Mouse (Mus musculus) thymus, postnatal 25 days (tissue): ENCODE results near the gene Slc39a11.

Experiments used
- DNase-seq: peaks from one replicate; pipeline ENCODE4 v3.0.0; 2022

The Slc39a11 gene

DNA sequence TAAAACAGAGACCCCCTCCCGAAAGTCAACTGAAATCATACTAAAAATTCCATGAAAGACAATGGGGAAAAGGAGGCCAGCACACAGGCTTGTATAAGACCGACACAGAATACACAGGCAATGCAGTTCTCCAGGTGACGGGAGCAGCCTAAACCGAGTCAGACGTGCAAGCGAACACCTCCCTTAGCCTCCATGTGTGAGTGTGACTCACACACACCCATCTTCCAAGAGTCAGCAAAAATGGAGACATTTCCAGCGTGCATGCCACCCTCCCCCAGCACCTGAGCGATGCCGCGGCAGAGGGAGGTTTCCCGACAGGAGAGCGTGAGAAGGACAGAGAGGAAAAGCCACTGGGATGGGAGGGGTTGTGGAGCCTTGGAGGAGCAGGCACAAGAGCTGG lies 258.2 kb downstream of the Slc39a11 start:
- no peak for DNase-seq

DNA sequence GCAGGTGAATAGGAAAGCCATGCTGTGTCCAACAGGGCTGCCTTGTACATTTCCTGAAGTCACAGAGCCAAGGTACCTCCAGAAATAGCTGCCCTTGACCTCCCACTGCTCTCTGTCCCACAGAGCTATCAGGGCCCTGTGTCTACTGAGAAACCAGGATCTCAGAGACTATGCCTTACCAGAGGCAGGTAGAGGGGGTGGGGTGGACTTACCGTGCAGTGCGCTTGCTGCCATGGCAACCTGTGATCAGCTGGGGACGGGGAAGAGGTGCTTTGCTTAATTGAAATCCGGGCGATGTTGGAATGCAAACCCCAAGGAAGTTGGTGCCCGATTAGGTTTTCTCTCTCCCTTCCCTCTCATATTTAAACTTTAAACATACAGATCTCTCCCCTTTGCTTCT lies 260.2 kb downstream of the Slc39a11 start:
- no peak for DNase-seq

DNA sequence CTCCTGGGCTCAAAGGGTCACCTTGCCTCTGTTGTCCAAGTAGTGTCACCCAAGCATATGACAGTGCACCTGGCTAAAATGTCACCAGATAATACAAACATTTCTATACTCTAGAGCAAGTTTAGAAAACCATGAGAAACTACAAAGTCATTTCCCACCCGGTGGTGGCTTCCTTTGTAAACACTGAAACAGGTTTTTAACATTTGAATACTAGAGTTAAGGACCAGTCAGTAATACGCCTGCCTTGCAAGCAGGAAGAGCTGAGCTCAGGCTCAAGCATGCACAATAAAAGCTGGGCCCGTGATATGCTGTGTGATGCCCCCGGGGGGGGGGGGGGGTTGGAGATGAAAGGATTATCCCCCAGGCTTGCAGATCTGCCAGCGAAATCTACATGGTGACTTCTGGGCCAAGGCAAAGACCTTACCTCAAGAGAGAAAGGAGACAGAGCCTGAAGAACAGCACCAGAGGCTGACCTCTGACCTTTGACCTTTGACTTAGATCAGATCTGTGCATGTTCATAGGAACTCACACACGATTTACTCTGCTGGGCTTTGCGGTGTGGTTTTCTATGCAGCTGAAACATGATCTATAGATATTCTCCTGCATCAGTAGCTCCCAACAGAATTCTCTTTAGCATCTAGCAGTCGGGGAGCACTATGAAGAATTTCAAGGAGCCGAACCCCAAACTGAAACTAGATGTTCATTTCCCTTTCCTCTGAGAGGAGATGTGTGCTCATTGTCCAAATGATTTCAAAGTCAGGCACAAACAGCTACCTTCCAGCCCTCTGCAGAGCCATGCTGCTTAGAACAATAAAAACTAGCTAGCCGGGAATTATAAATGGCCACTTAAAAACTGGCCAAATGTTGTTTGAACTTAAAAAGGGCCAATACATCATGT lies 267.0 kb downstream of the Slc39a11 start:
- DNase-seq, result no peak

DNA sequence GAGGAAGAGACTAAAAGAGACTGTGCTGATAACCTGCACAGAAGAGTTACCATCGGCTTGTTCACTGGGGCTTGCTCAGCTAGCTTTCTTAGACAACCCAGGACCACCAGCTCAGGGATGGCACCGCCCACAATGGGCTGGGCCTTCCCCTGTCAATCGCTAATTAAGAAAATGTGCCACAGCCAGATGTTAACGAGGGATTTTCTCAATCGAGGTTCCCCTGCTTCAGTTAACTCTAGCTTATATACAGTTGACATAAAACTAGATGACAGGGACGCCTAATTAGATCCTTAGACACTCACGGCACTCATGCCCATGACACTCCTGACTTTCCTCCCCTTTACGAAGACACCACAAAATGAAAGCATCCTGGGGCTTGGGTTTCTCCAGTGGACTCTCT lies 268.3 kb downstream of the Slc39a11 start:
- DNase-seq, result no peak

DNA sequence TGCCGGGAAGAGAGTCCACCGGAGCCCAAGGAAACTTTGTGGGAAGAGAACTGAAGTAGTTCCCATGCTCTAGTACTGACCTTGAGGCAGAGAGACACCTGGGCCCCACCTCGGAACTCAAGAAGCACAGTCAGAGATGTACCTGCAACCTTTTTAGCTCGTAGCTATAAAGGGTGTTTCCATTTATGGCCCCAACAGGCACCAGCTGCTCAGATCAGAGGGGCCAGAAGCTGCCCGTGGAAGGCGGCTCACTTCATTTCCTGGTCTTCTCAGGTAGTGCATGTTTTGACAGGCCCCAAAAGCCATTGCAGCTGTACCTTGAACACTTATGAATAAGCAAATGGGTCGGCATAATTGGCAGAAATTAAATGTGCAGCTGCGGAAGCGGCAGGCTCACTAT lies 271.0 kb downstream of the Slc39a11 start:
- peak; percentile 24 for DNase-seq

DNA sequence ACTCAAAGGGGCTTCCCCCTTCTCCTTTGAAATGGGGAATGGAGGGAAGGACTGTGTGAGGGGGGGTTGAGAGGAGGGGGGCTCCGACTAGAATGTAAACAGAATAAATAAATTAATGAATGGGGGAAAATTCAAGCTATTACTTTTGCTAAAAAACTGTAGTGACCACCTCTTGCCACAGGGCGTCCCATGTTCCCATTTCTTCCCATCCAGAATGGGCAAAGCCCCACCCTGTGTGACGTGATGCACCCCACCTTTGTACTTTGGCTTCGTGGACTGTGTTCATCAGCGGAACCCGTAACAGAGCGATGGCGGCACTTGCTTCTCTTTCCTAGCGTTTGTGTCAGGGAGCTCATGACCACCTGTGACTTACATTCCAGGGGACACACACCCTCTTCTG lies 273.8 kb downstream of the Slc39a11 start:
- no peak for DNase-seq

DNA sequence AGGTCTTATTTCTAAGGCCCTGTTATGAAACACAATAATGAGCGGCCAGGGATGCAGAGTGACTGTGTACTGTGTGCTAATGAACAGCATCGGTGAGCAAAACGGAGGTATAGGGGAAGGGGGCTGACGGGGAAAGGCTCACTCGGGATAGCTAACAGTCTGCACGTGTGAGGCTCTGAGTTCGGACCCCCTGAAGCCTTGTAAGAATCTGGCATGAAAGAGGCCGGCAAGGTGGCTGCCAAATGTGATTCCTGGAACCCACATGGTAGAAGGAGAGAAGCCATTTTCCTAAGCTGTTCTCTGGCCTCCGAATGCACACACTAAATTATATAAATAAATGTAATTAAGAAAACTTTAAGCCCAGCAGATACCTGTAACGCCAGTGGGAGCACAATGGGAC lies 276.0 kb downstream of the Slc39a11 start:
- no peak for DNase-seq

DNA sequence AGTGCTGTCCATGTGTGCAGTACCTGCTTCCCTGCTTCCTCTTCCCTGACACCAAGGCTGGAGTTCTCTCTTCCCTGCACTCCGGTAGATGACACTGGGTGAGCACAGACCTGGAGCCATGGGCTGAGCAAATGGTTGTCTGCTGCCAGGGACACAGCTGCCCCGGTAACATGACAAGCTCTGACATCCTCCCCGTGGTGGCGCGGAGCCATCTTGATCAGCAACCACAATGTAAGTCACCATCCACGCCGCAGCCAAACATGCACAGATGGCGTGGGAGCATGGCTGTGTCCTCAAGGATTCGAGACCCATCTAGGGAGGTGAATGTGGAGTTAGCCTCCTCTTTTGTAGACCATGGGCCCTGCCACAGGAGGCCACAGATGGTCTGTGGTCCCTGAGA lies 276.5 kb downstream of the Slc39a11 start:
- no peak for DNase-seq

DNA sequence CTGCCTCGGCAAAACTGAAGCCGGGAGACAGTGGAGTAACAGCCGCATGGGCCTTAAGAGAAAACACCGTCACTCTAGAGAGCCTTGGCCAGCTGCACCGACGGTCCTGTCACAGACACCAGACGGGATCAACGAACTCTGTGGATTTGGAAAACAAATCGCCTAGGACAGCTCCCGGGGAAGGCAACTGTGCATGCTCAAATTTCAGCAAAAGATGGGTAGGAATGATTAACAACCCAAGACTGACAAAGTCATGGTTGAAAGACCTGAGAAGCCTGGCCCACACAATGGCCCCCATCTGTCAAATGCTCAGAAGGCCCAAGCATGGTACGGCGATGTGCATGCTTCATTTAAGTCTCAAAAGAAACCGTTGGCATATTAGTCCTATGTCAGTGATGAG lies 281.8 kb downstream of the Slc39a11 start:
- DNase-seq, result no peak

DNA sequence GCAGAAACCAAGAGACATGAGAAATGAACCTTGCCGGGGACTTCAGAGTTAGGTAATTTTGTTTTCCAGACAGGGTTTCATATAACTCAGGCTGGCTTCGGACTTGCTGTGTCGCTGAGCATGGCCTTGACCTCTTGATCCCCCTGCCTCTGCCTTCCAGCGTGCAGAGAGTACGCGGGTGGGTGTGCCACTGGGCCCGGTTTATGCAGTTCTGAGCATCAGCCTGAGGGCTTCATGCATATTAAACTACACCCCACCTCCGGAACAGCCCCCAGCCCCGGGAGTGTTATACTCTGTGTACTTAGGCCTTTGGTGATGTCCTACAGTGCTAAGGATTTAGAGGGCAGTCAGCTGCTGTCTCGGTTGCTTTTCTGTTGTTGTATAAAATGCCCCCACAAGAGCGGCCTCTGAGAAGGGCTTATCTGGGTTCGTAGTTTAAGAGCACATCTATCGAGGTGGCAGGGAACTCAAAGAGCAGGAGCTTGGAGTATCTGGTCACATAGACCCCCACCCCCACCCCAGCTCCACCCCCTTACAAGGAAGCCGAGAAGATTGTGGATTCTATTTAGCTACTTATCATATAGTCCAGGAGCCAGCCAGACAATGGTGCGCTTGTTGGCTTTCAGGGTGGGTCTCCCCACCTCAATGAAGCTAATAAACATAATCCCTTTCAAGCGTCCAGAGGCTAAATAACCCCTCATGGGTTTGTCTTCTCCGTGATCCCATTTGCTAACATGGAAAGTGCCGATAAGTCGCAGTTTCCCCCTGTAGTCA lies 283.4 kb downstream of the Slc39a11 start:
- no peak for DNase-seq

DNA sequence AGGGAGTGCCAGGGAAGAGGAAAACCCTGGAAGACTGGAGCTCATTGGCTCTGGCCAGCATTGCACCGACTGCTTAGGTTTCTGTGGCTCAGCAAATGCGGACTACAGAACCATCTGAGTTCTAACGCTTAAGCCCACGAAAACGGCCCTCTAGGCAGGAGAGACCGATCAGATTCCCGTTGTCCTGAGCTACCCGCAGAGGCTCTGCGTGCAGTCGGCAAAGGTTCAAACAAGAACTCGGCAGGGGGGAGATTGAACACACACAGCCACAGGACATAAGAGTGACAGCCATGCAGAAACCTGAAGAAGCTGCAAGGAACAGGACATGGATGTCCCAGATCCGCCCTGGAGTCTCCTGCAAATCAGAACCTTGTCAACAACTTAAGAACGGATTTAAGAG lies 286.1 kb downstream of the Slc39a11 start:
- DNase-seq, result no peak

DNA sequence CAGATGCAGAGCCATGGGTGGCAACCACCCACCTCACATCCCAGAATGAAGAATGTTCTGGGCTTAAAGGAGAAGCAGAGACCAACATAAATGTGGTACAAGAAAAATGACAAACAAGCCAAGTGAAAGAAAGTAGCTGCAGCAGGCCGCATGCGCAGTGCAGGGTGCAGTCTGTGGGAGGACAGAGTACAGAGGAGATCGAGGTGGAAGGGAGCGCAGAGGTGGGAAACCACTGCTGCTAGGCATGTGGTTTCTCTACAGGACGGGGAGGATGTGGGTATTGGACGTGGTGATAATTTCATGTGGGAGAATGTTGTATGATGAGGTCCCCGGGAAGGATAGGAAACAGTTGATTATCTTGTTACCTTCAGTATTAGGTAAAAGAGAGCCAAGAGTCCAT lies 287.3 kb downstream of the Slc39a11 start:
- peak; percentile 48 for DNase-seq

DNA sequence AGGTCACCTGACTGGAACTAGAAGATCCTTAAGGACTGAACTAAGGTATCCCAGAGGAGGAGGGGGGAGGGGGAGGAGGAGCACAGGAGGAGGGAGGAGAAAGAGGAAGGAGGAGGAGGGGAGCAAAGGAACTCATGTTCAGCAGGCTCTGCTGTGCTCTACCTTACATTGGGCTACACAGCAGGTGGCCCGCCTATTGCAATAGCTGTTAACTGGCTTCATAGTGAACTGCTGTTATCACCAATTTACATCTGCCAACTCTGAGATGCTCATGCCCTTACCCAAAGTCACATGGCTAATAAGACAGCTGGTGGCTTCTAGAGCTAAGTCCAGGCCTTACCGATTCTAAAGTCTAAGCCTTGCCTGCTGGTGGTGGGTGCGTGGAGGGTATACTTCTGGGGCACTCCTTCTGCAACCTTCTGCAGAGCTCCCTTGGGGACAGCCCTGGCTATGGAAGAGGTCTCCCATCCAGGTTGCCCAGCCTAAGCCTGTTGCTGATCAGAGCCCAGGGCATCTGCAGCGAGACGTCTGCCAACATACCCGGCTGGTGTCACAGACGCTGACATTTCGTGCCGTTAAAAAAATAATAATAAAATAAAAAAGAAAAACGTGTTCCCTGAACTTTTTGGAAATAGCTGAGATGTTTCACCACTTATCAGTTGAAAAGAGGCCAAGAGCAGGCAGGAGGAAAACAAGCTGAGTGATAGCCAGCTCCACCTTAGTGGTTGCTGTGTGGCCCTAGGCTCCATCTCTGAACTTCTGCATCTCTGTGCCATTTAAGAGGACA lies 289.6 kb downstream of the Slc39a11 start:
- DNase-seq, result no peak

DNA sequence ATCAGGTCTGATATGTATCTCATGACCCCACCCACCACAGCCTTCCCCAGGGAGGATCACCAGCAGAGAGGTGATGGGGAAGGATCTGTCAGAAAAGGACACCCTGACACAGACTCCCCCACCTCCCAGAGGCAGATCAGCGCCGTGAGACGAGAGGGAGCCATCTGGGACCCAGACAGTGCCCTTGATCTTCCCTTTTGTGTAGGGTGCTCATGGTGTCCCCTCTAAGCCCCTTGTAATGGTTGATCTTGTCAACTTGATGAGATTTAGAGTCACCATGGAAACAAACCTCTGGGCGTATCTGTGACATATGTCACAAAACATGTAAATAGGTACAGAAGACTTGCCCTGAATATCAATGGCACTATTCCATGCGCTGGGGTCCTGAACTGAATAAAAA lies 293.9 kb downstream of the Slc39a11 start:
- DNase-seq, result no peak

DNA sequence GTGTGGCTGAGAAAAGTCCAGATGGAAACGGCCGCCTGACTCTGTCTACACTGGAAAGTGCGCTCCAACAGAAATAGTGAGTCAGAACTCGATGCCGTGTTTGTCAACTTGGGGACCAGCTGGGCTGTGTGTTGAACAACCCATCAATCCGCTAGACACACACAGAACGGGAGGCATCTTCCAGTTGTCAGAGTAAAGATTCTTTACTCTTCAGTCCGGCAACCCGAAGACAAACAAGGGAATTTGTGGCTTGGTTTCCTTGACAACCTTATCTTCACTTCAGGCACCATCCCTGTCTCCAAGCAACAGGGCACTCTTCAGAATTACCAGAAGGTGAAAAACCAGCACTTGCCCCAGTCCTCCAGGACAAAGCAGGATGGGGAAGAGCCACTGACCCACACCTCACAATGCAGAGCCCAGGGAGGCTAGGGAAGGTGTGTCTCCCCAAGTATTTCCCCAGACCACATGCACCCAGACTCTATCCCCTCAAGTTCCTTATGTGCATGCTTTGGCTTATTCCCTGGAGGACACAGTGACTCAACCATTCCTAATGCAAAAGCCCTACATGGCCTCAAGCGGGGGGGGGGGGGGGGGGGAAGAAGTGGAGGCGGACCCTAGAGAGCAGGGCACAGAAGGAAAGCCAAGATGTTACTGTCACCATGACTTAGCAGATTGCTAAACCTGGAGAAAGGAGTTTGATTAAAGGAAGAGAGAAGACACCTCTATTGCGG lies 297.6 kb downstream of the Slc39a11 start:
- no peak for DNase-seq

DNA sequence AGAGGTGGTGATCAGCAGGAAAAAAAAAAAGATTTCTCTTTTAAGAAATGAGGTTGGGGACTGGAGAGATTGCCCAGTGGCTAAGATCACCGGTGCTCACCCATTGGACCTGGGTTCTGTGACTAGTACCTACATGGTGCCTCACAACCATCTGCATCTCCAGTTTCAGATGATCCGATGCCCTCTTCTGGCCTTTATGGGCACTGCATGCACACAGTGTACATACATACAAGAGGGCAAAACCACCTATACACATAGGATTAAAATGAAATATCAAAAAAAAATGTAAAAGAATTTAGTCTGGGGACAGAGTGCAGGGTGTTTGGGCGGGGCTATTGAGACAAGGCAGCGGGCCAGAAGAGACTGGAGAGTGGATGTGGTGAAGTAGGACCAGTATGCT lies 299.3 kb downstream of the Slc39a11 start:
- no peak for DNase-seq

DNA sequence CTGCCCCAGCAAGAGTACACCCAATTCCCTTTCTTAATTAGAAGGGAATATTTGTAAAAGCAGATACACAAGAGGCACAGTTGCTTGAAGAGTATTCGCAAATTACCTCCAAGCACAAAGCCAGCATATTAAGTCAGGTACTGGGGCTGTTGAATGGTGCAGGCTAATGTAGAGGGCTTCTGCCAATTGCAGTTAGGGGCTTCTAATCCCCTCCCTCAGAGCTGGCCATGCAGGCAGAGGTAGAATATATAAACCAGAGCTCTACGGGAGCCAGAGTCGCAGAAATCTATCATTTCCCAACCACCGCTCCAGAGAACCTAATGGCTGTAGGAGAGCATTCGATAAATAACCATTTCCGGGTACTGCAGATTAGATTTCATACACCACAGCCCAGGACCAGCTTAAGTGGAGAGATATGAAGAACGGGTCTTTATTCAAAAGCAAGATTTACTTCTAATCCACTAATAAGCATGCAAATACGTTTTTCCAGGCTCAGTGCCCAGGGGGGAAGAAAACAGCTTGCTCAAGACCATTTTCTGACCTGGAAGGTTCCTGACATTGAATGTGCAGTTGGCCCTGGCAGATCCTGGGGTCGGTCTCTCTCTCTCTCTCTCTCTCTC lies 302.9 kb downstream of the Slc39a11 start:
- DNase-seq, result no peak

DNA sequence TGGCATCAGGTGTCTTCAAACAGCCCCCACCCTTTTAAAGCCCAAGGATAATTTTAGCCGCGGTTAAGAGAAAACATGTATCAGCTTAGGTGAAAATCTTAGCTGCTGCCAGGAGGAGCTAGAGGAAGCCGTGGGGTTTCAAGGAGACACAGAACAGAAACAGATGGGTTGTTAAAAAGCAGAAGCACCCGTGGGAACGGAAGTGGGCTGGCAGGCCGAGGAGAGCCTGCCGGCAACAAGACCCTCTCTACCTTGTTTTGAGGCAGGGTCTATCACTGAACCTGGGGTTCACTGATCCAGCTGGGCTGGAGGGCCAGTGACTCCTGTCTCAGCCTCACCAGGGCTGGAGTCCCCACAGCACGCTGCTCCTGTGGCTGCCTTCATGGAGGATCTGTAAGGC lies 310.1 kb downstream of the Slc39a11 start:
- DNase-seq, result peak; percentile 59

DNA sequence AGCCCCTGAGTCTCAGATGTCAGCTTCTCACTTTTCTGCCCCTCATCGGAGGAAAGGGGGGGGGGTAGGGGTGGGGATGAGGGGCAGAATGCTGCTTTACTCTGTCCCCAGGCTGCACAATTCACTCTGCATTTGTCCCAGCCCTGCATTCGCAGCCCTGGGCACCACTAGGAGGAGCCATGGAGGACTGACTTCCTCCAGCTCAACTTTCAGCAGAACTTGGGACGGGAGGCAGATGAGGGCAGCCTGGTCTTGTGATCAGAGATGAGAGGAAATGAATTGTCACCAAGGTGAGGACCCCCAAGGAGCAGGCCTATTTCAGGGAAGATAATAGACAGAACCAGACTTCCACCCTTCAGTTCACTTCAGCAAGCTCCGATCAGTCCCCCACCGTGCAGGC lies 311.3 kb downstream of the Slc39a11 start:
- peak; percentile 35 for DNase-seq

DNA sequence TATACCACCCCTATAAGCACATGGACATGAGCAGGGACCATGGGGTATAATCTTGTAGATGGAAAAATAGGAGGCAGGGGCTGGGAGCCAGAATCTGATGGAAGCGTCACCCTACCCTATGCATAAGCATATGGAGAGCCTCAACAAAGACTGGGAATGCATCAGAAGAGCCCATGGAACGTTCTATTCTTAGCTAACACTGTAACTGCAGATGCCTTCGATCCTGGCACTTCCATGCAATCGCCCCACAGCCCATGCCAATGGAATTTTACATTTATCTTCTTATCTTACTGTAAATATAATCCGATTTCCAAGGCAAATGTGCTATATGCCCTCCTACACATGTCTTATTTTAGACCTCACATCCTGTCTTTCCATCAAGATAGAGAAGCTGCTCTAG lies 314.2 kb downstream of the Slc39a11 start:
- no peak for DNase-seq

DNA sequence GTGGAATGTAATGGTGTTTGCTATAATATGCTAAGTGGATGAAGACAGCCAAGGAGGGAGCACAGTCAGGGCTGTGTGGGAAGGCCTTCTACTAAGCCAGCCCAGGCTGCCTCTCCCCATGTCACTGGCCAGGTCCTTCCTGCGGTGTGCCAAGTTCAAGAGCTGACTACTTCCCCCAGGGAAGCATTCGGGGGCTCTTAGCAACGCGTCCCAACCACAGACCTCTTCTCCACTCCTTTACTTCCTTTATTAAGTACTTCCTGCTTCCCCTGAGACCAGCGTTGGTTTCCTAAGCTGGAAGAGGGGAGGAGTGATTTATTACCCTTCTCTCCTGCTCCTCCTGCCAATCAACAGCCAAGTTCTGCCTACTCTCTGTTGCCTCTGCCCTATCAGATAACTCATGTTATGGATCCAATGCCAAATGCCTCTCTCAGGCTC lies 315.4 kb downstream of the Slc39a11 start:
- no peak for DNase-seq

DNA sequence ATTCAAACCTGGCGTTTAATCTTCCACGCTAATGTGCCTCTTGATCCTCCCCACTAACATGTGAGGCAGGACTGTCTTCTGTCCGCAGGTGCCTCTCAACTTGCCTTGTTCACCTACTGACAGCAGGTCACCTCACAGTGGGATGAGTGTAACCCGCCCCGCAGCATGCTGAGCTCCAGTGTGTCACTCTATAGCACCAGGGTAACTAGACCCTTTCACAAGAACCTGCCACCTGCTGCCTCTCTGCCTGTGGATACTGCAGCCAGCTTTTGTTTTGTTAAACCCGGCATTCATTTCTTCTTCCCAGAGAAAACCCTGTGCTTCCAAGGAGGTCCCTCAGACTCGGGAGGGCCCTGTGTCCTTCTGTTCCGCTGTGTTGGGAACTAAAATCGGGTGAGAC lies 316.3 kb downstream of the Slc39a11 start:
- no peak for DNase-seq
